In the genomic region with DNA sequence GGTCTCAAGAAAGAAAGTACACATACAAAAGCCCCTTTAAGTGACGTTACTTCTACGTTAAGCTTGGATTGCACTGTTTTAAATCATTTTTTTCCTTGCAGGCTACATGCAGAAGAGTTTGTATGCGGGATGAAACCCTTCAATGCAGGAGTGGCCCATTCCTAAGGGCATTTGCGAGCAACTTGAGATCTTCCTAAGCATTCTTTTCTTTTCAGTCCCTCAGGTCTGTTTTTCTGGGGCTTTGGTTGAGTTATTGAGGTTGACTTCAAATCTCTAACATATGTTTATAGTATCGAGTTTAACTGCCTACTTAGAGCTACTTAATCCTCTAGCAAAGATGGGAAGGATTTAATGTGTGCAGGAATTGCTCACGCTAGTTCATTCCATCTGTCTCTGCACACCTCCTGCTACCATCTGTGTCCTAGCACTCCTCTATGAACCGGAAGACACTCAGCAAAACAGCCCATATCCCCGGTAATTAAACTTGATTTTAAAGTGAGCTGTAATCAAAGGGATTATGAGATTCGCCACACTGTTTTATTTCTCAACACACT, we compare ENCODE assay signal across 32 mouse cellular contexts.
A peak's percentile ranks its signal among the peaks of the same experiment; 100 is the strongest.
DNase-seq lines count a peak whose midpoint lies in the region; ATAC-seq and TF ChIP-seq lines count a peak whose summit lies in the region.
"Had no signal": no experiment of that assay in that cellular context is flagged by ENCODE, and none has a peak within 500 bp of the region (broad histone marks: within the 10 kb centered on the region; RNA-seq: fewer than 3 reads in every experiment).

No protein-coding gene starts in this region.

- no peaks in the 10 kb centered on the region for H3K9me3 ChIP-seq in hindbrain, embryonic 16.5 days (ENCODE audit: control insufficient read depth, low read length)
- no peaks in the 10 kb centered on the region for H3K9me3 ChIP-seq in hindbrain, embryonic 11.5 days (ENCODE audit: control insufficient read depth, low read length)
- no peaks in the 10 kb centered on the region for H3K9me3 ChIP-seq in embryonic facial prominence, embryonic 13.5 days
- no peaks in the 10 kb centered on the region for H3K9me3 ChIP-seq in limb, embryonic 14.5 days (ENCODE audit: control insufficient read depth, low read length)
- H3K9me3 ChIP-seq in lung, postnatal 0 days (ENCODE audit: low read length): no peaks in the 10 kb centered on the region
- H3K9me3 ChIP-seq in liver, postnatal 0 days (ENCODE audit: low read length): no peaks in the 10 kb centered on the region
- H3K9me3 ChIP-seq: forebrain, embryonic 10.5 days; heart, embryonic 12.5 days; limb, embryonic 15.5 days; liver, embryonic 13.5 days had no signal

- H3K27me3 ChIP-seq in hindbrain, embryonic 16.5 days (replicated peaks; ENCODE audit: control insufficient read depth, insufficient read depth, low read length): no peaks in the 10 kb centered on the region
- H3K27me3 ChIP-seq in hindbrain, embryonic 11.5 days (ENCODE audit: control insufficient read depth, insufficient read depth, low read length): no peaks in the 10 kb centered on the region
- H3K27me3 ChIP-seq in embryonic facial prominence, embryonic 13.5 days: no peaks in the 10 kb centered on the region
- H3K27me3 ChIP-seq in limb, embryonic 14.5 days (ENCODE audit: control insufficient read depth, insufficient read depth, low read length): no peaks in the 10 kb centered on the region
- H3K27me3 ChIP-seq in lung, postnatal 0 days (replicated peaks; ENCODE audit: insufficient read depth, low read length): no peaks in the 10 kb centered on the region
- no peaks in the 10 kb centered on the region for H3K27me3 ChIP-seq in liver, postnatal 0 days (ENCODE audit: insufficient read depth, low read length)
- H3K27me3 ChIP-seq: heart, embryonic 12.5 days; limb, embryonic 15.5 days; liver, embryonic 13.5 days had no signal

- WGBS in hindbrain, embryonic 16.5 days: 73% methylated on average over 9 of the region's 9 CpGs
- 81% methylated on average over 9 of the region's 9 CpGs for WGBS in hindbrain, embryonic 11.5 days
- WGBS in embryonic facial prominence, embryonic 13.5 days: 16% methylated on average over 9 of the region's 9 CpGs
- 19% methylated on average over 9 of the region's 9 CpGs for WGBS in limb, embryonic 14.5 days
- WGBS in lung, postnatal 0 days: 69% methylated on average over 9 of the region's 9 CpGs
- WGBS in liver, postnatal 0 days (ENCODE audit: insufficient replicate concordance): 77% methylated on average over 9 of the region's 9 CpGs

- TF ChIP-seq EP300 in lung, postnatal 0 days (IDR thresholded peaks at IDR 0.05): no peak
- no peak for TF ChIP-seq EP300 in liver, postnatal 0 days (IDR thresholded peaks at IDR 0.05; ENCODE audit: low read depth)

- no peak overlapping the region for H3K27ac ChIP-seq in hindbrain, embryonic 16.5 days (ENCODE audit: low read depth, low read length)
- H3K27ac ChIP-seq in hindbrain, embryonic 11.5 days (ENCODE audit: low read depth, low read length): no peak overlapping the region
- H3K27ac ChIP-seq in embryonic facial prominence, embryonic 13.5 days: peak overlapping the region; percentile 49; the same call in 1 of the 2 replicates
- H3K27ac ChIP-seq in limb, embryonic 14.5 days (replicated peaks; ENCODE audit: low read depth, low read length): no peak overlapping the region
- no peak overlapping the region for H3K27ac ChIP-seq in lung, postnatal 0 days (ENCODE audit: low read length)
- H3K27ac ChIP-seq in liver, postnatal 0 days (ENCODE audit: low read depth): no peak overlapping the region
- H3K27ac ChIP-seq: forebrain, embryonic 10.5 days; heart, adult 2 months; hindbrain, postnatal 0 days; kidney, postnatal 0 days; limb, embryonic 15.5 days; liver, embryonic 13.5 days; stomach, postnatal 0 days had no signal

- TF ChIP-seq CTCF in lung, postnatal 0 days (IDR thresholded peaks at IDR 0.05): no peak
- TF ChIP-seq CTCF in liver, postnatal 0 days (IDR thresholded peaks at IDR 0.05; ENCODE audit: low read depth): no peak

- no peak overlapping the region for H3K9ac ChIP-seq in hindbrain, embryonic 16.5 days (ENCODE audit: low read depth, low read length)
- no peak overlapping the region for H3K9ac ChIP-seq in hindbrain, embryonic 11.5 days (ENCODE audit: low read depth, low read length)
- no peak overlapping the region for H3K9ac ChIP-seq in embryonic facial prominence, embryonic 13.5 days
- H3K9ac ChIP-seq in limb, embryonic 14.5 days (ENCODE audit: low read depth, low read length, severe bottlenecking): no peak overlapping the region
- H3K9ac ChIP-seq in lung, postnatal 0 days (replicated peaks; ENCODE audit: low read depth): no peak overlapping the region
- H3K9ac ChIP-seq in liver, postnatal 0 days (replicated peaks): no peak overlapping the region
- H3K9ac ChIP-seq: heart, embryonic 12.5 days; limb, embryonic 15.5 days; liver, embryonic 13.5 days had no signal

- H3K4me1 ChIP-seq in hindbrain, embryonic 16.5 days (ENCODE audit: control insufficient read depth, insufficient read depth, low read depth, low read length): no peaks in the 10 kb centered on the region; the same call in 1 of the 2 replicates
- H3K4me1 ChIP-seq in hindbrain, embryonic 11.5 days (replicated peaks; ENCODE audit: control insufficient read depth, insufficient read depth, low read length): no peaks in the 10 kb centered on the region
- peaks cover 29% of the 10 kb centered on the region for H3K4me1 ChIP-seq in embryonic facial prominence, embryonic 13.5 days
- peaks cover 7% of the 10 kb centered on the region for H3K4me1 ChIP-seq in limb, embryonic 14.5 days (ENCODE audit: control insufficient read depth, insufficient read depth, low read length)
- no peaks in the 10 kb centered on the region for H3K4me1 ChIP-seq in lung, postnatal 0 days (ENCODE audit: insufficient read depth, low read depth, low read length)
- H3K4me1 ChIP-seq in liver, postnatal 0 days (ENCODE audit: insufficient read depth): no peaks in the 10 kb centered on the region
- H3K4me1 ChIP-seq: heart, embryonic 12.5 days; liver, embryonic 13.5 days had no signal

- H3K4me3 ChIP-seq in hindbrain, embryonic 16.5 days (ENCODE audit: low read length): no peak overlapping the region
- H3K4me3 ChIP-seq in hindbrain, embryonic 11.5 days (ENCODE audit: low read depth, low read length): no peak overlapping the region
- no peak overlapping the region for H3K4me3 ChIP-seq in embryonic facial prominence, embryonic 13.5 days
- H3K4me3 ChIP-seq in limb, embryonic 14.5 days (replicated peaks; ENCODE audit: low read length): no peak overlapping the region
- no peak overlapping the region for H3K4me3 ChIP-seq in lung, postnatal 0 days (ENCODE audit: low read depth, low read length)
- H3K4me3 ChIP-seq in liver, postnatal 0 days (ENCODE audit: low read depth, low read length): no peak overlapping the region
- H3K4me3 ChIP-seq: forebrain, embryonic 10.5 days; heart, adult 2 months; heart, embryonic 12.5 days; limb, embryonic 15.5 days; liver, embryonic 13.5 days had no signal

- no peak for TF ChIP-seq POLR2A in limb, embryonic 14.5 days (IDR thresholded peaks at IDR 0.05; ENCODE audit: borderline replicate concordance, extremely low read depth, insufficient read depth, insufficient read length)

- H3K4me2 ChIP-seq in hindbrain, embryonic 16.5 days (ENCODE audit: low read length): no peak overlapping the region
- no peak overlapping the region for H3K4me2 ChIP-seq in hindbrain, embryonic 11.5 days (replicated peaks; ENCODE audit: low read depth, low read length)
- H3K4me2 ChIP-seq in embryonic facial prominence, embryonic 13.5 days: no peak overlapping the region
- H3K4me2 ChIP-seq in limb, embryonic 14.5 days (replicated peaks; ENCODE audit: low read depth, low read length, severe bottlenecking): no peak overlapping the region
- H3K4me2 ChIP-seq in lung, postnatal 0 days (replicated peaks; ENCODE audit: low read depth, low read length): no peak overlapping the region
- H3K4me2 ChIP-seq in liver, postnatal 0 days (ENCODE audit: low read depth, low read length): no peak overlapping the region
- H3K4me2 ChIP-seq: heart, embryonic 12.5 days; limb, embryonic 15.5 days; liver, embryonic 13.5 days had no signal

- H3K36me3 ChIP-seq in hindbrain, embryonic 16.5 days (ENCODE audit: control insufficient read depth, insufficient read depth, low read length): no peaks in the 10 kb centered on the region
- no peaks in the 10 kb centered on the region for H3K36me3 ChIP-seq in hindbrain, embryonic 11.5 days (ENCODE audit: control insufficient read depth, insufficient read depth, low read length)
- no peaks in the 10 kb centered on the region for H3K36me3 ChIP-seq in embryonic facial prominence, embryonic 13.5 days
- no peaks in the 10 kb centered on the region for H3K36me3 ChIP-seq in limb, embryonic 14.5 days (ENCODE audit: control insufficient read depth, insufficient read depth, low read length)
- no peaks in the 10 kb centered on the region for H3K36me3 ChIP-seq in lung, postnatal 0 days (ENCODE audit: insufficient read depth, low read length)
- H3K36me3 ChIP-seq in liver, postnatal 0 days (replicated peaks; ENCODE audit: insufficient read depth, low read length): no peaks in the 10 kb centered on the region
- H3K36me3 ChIP-seq: forebrain, embryonic 10.5 days; heart, embryonic 12.5 days; limb, embryonic 15.5 days; liver, embryonic 13.5 days had no signal

- ATAC-seq in hindbrain, embryonic 16.5 days: 0 out of 2 replicates have a peak, but pooled peaks have one; percentile 42
- no peak for ATAC-seq in hindbrain, embryonic 11.5 days (ENCODE audit: low FRiP score)
- ATAC-seq in embryonic facial prominence, embryonic 13.5 days (ENCODE audit: insufficient number of reproducible peaks, insufficient read depth, low FRiP score, low TSS enrichment, low read depth): no peak
- peak; percentile 68; the same call in 1 of the 2 replicates for ATAC-seq in limb, embryonic 14.5 days (ENCODE audit: low FRiP score, low read depth)
- no peak for ATAC-seq in lung, postnatal 0 days
- ATAC-seq in liver, postnatal 0 days: no peak
- ATAC-seq: activated CD4-positive, CD25-positive, alpha-beta regulatory T cell, adult 4 months; forebrain, embryonic 16.5 days; hindbrain, postnatal 0 days; intestine, embryonic 16.5 days had no signal

- DNase-seq in embryo, embryonic 11 days: peak; percentile 5
- DNase-seq in embryo, embryonic 10 days (ENCODE audit: low spot score): no peak
- no peak for DNase-seq in hindbrain, embryonic 11.5 days (ENCODE audit: low spot score)
- no peak for DNase-seq in limb, embryonic 14.5 days (ENCODE audit: low spot score)
- DNase-seq in lung, postnatal 0 days (ENCODE audit: low spot score): no peak
- DNase-seq in liver, postnatal 0 days: no peak
- DNase-seq: adrenal gland, adult 2 months; cerebellum, adult 8-10 months; cerebellum, postnatal 25 days; gastrocnemius, postnatal 36 days; heart, adult 2 months; kidney, adult 8-10 months; kidney, postnatal 4 days; liver, embryonic 13.5 days; lung, adult 2 months; lung, postnatal 14 days; midbrain, embryonic 14.5 days; right cerebral cortex, postnatal 25 days; spleen, adult 18-20 months; thymus, adult 18-20 months; thymus, postnatal 25 days had no signal

Comparison
In these comparisons a context has a peak if more than half of its experiments do, and no peak if none do; other contexts are left out.
1. ATAC-seq: peak in hindbrain, embryonic 16.5 days (single experiment) and limb, embryonic 14.5 days (single experiment); none in hindbrain, embryonic 11.5 days (single experiment), embryonic facial prominence, embryonic 13.5 days (single experiment), lung, postnatal 0 days (single experiment) and liver, postnatal 0 days (single experiment).